Mouse (Mus musculus): ENCODE measurements at regions not wholly inside any gene's neighbourhood (a gene's known extent, or its start where the extent isn't known, plus 50 kb on each side); places are given as distances from the start of the nearest gene placed in this dataset.
A peak's percentile ranks its signal among the peaks of the same experiment; 100 is the strongest.

DNA sequence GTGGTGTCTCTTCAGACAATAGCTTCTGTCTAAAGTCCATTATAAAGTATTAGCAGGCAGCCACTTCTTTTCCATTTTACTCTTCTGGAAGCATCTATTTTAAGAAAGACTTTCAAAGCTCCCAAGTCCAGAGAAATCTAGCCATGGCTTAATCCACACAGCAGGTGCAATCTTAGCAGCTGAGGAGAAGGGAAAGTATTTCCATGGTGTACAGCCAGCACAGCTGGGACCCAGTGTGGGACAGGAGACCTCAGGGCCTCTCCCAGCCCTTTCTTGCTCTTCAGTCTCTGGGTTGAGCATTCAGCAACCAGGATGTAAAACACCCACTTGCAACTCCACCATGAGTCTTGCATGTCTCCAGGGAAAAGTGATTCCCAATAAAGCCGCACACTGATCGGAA lies 202.8 kb downstream of the Gadd45g start:
- DNase-seq = no peak

DNA sequence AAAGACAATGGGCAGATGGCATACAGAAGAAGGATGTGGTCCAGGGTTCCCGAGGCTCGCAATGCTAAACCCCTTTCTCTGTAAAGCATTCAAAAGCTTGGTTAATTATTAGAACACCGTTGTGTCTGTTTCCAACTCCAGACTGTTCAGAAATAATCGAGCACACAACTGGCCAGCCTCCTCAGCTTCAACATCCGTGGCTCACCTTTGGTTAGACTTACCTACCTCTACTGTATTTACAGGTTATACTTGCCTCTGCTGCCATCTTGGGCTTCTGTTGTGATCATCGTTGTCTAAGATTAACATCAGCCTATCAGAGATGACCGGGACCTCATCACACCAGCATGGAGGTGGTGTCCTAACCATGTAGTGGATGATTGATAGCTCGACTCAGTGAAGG lies 209.3 kb downstream of the Gadd45g start:
- no peak for DNase-seq

DNA sequence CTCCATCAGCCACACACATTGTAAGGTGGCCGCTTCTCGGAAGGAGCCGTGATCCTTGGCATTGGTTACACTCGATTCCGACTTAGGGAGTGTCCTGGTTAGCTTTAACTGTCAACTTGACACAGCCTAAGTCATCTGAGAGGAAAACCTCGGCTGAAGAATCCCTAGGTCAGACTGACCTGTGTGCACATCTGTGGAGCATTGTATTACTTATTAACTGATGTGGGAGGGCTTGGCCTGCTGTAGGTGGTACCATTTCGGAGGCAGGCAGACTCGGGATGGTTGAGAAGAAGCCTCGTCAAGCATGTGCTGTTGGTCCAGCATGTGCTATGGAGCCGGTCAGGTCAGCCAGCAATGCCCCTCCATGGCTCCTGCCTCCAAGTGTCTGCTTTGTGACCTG lies 211.0 kb downstream of the Gadd45g start:
- no peak for DNase-seq

DNA sequence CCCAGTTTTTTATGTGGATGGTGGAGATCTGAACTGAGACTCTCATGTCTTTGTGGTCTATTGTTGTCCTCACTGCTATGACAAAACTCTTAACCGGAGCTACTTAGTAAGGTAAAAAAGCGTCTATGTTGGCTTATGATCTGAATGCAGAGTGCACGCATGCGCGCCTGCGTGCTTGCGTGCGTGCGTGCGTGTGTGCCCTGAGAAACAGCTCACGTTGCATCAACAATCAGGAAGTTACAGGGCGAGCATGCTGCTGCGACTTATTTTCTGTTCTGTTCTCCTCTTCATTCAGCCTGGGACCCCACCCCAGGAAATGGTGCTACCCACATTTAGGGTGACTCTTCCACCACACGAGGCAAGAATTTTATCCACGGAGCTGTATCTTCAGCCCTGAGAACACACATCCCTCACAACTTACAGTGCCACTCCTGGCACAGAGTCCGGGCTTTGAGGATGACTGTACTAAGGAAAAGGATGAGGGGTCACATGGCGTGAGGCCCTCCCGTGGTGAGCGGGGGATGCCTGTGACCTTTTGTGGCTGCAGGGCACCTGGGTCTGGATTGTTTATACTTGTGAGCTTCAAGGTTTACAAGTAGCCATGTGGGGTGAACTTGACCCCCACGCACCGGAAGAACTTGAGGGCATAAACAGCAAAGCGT lies 213.4 kb downstream of the Gadd45g start:
- no peak for DNase-seq

DNA sequence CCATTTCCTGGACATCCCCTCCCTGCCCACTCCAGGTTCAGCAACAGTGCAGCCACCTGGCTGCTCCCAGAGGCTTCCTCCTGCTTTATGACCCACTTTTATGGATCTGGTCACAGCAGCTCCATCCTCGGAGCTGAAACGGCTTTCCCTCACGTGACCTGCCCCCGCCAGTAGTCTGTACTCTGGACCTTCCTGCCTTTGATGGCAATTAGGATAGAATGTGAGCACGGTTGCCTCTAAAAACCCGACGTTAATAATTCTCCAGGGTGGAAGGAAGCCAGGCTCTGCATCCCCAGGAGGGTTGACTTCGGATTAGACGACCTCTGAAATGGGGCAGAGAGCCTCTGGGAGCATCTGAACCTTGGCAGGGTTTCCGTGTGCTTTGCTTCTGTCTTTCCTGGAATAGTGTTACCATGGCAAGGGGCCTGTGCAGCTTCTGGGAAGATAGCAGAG lies 214.0 kb downstream of the Gadd45g start:
- DNase-seq = no peak

DNA sequence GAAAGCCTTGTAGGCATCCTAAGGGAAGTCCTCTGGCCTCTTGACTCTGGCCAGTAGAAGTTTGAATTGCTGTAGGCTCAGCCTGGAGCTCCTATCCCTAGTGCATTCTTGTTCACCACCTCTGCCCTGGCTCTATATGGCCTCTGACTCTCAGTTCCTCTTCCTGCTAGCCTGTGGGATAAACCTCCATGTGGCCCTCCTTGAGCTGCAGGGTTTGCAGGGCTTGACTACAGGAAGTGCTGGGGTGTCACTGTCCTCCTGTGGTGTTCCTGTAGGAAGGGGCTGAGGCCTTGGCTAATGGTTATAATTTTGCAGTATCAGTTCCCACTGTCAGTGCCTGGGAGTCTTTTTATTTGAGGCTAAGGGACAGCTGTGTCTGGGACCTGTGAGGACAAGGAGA lies 215.0 kb downstream of the Gadd45g start:
- DNase-seq = no peak

DNA sequence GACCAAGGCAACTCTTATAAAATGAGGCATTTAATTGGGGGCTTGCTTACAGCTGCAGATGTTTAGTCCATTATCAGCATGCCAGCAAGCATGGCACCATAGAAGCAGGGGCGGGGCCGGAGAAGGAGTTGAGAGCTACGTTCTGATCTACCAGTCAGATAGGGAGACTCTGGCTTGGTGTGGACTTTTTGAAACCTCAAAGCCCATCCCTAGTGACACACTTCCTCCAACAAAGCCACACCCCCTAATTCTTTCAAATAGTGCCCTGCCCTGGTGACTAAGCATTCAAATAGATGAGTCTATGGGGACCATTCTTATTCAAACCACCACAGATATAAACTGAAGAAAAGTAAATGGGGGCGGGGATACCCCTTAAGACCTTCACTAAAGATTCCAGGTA lies 215.4 kb downstream of the Gadd45g start:
- no peak for DNase-seq

DNA sequence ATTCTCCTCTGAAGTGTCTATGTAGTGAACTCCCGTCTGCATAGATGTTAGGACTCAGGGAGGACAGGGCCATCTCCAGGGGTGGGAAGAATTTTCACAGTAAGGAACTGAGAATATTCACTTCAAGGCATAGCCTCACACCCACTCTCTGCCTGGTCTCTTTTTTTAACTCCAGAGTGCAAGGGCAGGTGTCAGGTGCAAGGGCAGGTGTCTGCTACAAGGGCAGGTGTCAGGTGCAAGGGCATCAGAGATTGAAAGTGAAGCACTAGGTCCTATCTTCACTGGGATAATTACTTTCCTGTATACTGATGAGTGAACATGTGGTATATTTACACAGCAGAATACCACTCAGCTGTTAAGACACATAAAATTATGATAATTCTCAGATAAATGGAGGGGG lies 216.1 kb downstream of the Gadd45g start:
- DNase-seq = no peak

DNA sequence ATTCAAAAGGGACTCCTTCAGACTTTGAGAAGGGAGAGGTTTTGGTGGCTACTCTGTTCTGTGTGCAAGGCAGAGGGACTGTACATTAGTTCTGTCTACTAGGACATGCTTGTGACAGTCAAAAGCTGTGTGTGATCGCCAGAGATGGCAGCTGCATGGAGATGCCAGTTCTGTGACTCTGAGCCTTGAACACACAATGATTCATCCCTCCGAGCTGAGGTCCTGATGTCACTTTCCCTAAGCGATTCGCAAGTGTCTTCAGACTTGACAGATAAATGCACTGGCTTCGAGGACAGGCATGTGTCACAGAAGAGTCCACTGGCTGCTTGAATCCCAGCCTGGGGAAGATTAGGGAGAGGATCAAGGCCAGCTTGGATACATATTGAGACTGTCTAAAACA lies 218.8 kb downstream of the Gadd45g start:
- DNase-seq = no peak

DNA sequence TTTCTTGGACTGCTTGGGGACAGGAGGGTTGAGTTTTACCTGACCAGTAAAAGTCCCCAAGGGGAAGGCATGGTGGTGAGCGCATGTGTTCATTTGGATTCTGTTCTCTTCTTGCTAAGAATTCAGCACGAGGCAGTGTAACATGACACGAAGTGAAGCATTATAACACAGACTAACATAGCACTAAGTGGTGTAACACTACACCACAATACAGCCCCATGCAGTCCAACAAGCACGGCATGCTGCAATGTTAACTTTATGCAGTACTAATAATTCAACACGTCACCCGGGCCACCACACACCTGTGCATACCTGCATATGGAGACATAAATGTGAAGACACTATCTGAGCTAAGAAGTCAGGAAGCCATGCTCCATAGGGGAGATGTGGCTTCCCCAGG lies 219.2 kb downstream of the Gadd45g start:
- DNase-seq = no peak

DNA sequence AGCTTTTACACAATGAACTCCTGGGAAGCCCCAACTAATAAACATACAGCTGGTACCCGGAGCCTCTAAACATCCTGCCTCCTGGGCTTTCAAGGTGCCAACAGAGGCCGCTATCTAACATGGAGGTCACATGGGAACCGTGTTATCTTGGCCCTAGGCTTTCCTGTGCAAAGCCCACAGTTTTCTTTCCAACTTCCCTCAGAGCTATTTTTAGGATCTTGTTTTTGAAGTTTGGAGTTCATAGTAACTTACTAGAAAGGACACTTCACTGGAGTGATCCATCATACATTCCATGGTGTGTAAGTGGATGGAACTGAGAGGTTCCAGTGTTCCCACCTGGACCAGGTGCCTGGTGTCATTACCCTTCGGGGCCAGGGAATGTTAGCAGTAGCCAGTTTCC lies 220.6 kb downstream of the Gadd45g start:
- no peak for DNase-seq

DNA sequence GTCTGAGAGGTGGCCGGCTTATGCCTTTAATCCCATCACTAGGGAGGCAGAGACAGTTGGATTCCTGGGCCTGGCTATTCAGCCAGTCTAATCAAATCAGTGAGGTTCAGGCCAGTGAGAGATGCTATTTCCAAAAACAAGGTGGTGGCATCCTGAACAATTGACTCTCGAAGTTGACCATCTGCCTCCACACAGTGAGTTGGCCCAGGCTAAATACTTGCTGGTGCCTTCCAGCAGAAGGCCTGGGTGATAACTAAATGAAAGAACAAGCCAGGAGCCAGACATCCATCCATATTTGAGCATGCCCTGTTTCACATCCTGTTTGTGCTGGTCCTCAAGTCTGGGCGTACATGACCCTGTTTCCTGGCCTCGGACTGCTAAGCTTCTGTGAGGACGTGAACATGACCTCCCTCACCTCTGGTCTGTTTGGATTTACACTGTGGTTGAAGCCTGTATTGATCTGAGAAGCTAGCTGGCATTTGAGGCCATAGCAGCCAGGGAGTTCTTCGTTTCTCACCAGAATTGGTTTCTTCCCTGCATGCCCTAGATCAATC lies 222.5 kb downstream of the Gadd45g start:
- DNase-seq = no peak

DNA sequence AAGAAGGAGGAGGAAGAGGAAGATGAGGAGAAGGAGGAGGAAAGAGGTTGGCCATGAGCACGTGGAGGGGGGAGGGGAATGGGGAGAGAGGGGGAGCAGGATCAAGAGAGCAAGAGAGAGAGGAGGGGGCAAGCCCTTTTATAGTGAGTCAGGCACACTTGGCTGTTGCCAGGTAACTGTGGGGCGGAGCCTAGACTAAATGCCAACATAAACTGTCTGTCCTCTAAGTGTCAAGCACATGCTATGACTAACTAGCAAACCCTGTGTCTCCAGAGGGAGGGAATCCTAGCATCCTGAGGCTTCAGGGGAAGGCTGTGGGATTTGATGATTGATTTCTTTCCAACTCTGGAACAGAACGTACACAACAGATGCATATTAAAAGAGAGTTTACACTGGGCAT lies 223.2 kb downstream of the Gadd45g start:
- no peak for DNase-seq

DNA sequence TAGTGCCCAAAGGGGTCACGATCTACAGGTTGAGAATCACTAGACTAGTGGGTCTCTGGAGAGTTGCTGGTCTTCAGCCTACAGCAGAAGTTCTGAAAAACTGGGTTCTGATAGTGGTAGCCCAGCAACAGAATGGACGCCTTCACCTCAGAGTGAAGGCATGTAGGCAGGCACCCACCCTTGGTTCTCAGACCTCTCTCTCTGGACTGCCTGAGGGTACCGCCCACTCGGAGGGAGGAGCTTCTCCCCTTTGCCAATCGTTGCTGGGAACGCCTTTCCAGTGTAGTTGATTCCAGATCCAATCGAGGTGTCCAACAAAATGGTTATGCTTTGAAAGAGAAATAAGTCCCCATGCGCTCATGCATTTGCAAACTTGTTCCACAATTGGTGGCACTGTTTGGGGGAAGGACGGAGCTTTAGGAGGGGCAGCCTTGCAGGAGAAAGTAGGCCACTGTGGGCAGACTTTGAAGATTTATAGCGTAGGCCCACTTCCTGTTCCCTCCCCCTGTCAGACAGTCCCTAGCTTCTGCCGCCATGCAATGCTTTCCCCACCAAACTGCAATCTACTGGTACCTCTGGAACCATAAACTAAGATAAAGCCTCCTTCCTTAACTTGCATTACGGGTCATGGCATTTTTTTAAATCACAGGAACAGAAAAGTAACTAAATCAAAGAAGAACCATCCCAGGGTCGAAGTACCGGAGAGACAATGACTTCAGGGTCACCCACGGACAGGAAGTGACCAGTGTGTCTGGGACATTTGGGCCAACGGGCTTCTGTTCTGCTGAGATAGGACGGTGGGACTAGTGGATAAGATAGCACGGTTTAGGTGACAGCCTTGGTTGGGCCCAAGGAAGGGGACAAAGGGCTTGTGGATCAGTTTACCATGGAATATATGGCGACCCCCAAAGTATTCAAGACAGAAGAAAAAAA lies 224.5 kb downstream of the Gadd45g start:
- DNase-seq = no peak

DNA sequence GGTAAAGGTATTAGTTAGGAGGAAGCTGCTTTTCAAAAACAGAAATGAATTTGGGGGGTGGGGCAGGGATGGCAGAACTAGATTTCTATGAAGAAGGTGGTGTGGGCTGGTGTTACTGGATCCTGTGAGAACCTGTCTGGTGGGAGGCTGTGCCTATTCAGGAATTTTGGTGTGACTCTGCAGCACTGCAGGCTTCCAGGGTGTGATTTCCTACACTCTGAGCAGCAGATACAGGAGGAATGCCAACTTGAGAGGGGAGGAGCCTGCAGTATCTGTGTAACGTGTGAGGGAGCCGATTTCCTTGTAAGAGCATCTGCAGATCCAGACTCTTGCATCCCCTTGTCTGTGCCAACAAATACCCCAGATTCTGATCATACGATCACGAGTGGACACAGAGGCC lies 231.1 kb downstream of the Gadd45g start:
- no peak for DNase-seq

DNA sequence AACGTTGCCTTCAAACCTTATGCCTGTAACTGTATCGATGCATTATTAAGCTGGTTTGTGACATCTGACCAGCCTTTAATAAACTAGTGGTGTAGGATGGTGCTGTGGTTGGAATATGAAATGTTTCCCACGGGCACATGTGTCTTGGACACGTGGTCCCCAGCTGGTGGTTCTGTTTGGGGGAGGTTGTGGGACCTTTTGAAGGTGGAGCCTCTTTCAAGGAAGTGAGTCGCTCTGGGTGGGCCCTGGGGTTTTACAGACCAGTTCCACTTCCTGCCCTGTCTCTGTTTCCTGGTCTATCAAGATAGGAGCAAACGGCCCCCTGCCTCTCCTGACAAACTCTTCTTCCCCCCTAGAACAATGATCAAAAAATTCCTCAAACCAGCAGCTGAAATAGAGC lies 232.1 kb downstream of the Gadd45g start:
- no peak for DNase-seq

DNA sequence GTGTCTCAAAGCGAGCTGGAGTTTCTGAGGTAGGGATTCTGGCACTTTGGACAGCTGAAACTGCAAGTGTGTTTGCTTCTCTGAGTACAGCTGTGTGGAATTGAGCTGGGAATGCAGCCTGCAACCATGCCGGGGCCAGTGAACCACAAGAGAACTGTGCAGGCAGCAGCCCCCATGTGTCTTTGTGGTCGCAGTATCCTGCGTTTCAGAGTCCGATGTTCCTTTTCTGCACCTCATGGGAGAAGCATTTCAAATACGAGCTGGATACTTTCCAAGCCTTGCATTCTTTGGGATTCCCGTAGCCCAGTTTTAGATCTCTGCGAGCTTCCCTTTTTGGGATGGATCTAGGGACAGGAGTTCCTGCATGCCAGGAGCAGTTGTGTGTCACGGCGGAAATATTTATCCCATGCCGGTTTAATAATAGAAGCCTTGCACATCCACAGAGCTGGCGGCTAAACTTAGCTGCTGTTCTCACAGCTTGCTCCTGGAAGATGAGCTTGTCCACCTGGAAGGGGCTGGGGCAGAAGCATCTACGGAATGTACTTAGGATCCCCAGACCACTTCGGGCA lies 233.3 kb downstream of the Gadd45g start:
- DNase-seq = peak; percentile 73

DNA sequence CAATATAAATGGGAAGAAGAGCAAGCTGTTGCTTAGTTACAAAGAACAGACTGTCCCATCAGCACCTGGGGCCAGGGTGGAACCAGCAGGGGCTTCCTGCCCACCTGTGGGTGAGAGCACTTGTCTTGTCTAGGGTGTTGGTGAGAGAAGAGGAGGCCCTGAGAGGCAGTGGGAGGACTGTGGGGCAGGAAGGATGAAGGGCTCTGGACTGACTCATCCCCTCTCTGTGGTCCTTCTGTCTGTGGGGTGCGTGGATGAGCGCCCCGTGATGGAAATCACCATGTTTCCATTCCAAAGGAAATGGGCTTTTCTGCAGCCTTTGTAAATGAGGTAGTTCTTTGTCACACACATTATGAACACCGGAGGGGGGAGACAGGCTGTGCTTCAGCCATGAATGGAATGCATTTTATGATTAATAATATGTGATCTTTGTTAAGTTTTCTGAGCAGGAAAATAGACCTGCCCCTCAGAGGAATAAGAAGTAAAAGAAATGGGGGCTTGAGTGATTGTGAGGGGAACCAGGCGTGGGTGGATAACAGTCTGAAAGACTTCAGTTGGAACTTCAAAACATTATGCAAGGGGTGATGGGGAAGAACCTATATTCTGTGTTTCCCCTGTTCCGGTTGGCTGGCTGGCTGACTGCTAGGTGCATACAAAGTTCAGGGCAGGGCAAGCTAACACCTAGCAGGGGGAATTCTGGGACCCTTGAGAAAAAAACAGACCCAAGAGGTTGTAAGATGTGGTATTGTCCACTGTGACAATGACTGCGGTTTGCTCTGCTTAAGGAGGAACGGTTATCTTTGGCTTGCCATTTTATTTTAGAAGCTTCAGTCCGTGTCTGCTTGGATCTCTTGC lies 237.3 kb downstream of the Gadd45g start:
- DNase-seq = no peak

DNA sequence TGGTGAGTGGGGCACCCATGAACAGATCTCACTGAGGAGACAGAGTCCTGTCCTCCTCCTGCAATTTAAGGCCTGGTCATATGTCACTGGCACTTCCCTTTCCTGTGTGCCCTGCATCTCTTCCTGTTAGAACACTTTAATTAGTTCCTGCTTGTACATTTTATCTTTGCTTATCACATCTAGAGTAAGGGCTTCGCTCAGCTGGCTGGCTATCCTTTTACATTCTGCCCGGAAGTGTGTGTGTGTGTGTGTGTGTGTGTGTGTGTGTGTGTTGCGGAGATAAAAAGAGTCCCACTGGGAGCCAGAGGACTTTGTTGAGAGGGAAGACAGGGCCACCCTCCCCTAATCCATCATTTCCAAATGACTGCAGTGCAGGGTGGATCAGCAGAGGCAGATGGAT lies 238.6 kb downstream of the Gadd45g start:
- DNase-seq = no peak

DNA sequence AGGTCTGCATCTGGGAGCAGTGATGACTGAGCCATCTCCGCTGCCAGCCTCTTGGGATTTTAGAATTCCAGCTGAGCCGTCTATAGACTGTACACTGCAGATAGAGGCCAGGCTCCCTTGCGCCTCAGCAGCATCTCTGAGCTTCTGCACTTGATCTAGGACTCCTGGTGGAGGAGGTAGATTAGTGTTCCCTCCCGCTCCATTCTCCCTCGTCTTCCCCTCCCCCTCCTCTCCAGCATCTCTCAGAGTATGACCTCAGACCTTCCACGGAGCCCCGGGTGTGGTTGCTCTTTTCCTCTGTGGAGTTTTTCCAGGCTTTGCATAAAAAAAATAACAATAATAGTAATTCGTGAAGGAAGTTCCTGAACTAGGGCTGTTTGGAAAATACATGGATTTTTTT lies 241.8 kb downstream of the Gadd45g start:
- no peak for DNase-seq

DNA sequence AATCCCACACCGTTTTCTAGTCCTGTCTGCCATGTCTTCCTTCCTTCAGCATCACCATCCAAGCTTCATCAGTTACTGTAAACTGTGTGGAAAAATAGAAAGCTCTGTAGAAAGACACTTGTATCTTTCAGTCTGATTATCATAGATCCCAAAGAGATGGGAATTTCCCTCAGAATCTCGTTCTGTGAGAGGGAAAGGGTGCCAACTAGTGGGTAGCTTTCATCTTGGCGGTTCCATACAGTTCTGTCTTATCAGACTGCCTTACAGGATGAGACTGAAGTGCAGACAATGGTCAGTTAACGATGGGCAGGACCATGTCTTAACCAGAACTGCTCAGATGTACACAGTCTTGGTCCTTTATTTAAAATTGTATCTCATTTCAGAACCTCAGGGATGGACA lies 243.9 kb downstream of the Gadd45g start:
- DNase-seq = no peak

DNA sequence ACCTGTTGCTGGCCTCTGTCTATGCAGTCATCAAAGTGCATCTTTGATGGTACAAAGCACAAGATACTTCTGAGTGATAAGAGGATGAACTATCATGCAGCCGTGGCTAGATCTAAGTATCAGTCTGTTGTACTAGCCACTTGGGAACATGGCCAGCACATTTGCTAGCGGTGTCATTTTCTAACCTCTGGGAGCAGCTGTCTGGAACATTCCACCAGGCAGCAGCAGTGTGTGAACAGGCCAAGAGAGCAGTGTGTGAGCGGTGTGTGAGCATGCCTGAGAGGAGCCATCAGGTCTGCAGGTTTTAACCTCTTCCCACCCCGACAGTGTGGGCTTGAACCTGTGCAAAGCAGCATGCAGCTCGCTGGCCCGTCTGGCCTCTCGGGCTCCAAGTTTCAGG lies 248.3 kb downstream of the Gadd45g start:
- DNase-seq = peak; percentile 56
